Mouse (Mus musculus) heart, postnatal 10 days (tissue): ENCODE data around the gene Fam45a. TPM values are rescaled to one million over a fixed set of nuclear protein-coding genes. Genes with fewer than 3 reads are reported as not detected.
A peak's percentile ranks its signal among the peaks of the same experiment; 100 is the strongest.
"Not testable (repeated sequence)": the region's sequence is repeated elsewhere in the genome, so short reads cannot be mapped to it uniquely, and the experiment has no call there.

Source experiments
- DNase-seq, 2 experiments: peaks; one replicate each; pipeline ENCODE4 v3.0.0; 2021
- intact Hi-C: fragments of 180-260 bp; cut with DNase I; formaldehyde crosslinking; loops from one replicate; pipeline ENCODE4 v1.15.1; 2025
- microRNA-seq, 2 experiments: library from miRNA; unstranded; fragments of <30 nt; microRNA quantifications; one replicate each; pipeline ENCODE4 v1.2.0; 2022
- total RNA-seq, 2 experiments: library from RNA; stranded (reverse); gene quantifications; 2 replicates each; pipeline ENCODE4 v1.2.3; 2021

Fam45a gene
- total RNA-seq, 2 experiments from 2014 or later = 17.5 to 19.2 TPM

GRCm38 (mm10) chr19:60837747-60838146, 26.4 kb downstream of the Fam45a start:
- intact Hi-C loops = loop anchor here (2.0 kb wide), 1 partner anchor 31 kb away; no protein-coding TSS in a partner anchor
- DNase-seq = peak; percentile 59 to 76

- intact Hi-C loops = no loop called here
Observed at GRCm38 (mm10) chr19:60843324-60843723, 31.9 kb downstream of the Fam45a start.

GRCm38 (mm10) chr19:60845731-60846130, 34.3 kb downstream of the Fam45a start:
- intact Hi-C loops = no loop called here
- no peak for DNase-seq

More at GRCm38 (mm10) chr19:60843324-60843723, 31.9 kb downstream of the Fam45a start:
- DNase-seq = no peak

GRCm38 (mm10) chr19:60860868-60861700, 49.7 kb downstream of the Fam45a start, which contains the start of gene Sfxn4:
Sfxn4 (minus strand) TSS chr19:60861479.
- peak; percentile 93 to 94 for DNase-seq
- intact Hi-C loops = no loop called here

- intact Hi-C loops = not testable (repeated sequence)
Observed at GRCm38 (mm10) chr19:60866169-60866568, 54.8 kb downstream of the Fam45a start.

GRCm38 (mm10) chr19:60870489-60870888, 59.1 kb downstream of the Fam45a start:
- intact Hi-C loops = no loop called here
- DNase-seq = no peak

More at GRCm38 (mm10) chr19:60866169-60866568, 54.8 kb downstream of the Fam45a start:
- not testable (repeated sequence) for DNase-seq

- intact Hi-C loops = no loop called here
Observed at GRCm38 (mm10) chr19:60871366-60871765, 60.0 kb downstream of the Fam45a start.

GRCm38 (mm10) chr19:60872272-60872671, 60.9 kb downstream of the Fam45a start:
- intact Hi-C loops = no loop called here

More at GRCm38 (mm10) chr19:60871366-60871765, 60.0 kb downstream of the Fam45a start:
- no peak for DNase-seq

GRCm38 (mm10) chr19:60873501-60873900, 62.1 kb downstream of the Fam45a start:
- DNase-seq = peak in 1 of 2 experiments; percentile 45

More at GRCm38 (mm10) chr19:60872272-60872671, 60.9 kb downstream of the Fam45a start:
- DNase-seq = no peak

GRCm38 (mm10) chr19:60874064-60874694, 62.8 kb downstream of the Fam45a start, which contains the start of gene Prdx3:
Prdx3 (minus strand) TSS chr19:60874556.
- peak; percentile 98 for DNase-seq
- intact Hi-C loops = no loop called here

More at GRCm38 (mm10) chr19:60873501-60873900, 62.1 kb downstream of the Fam45a start:
- intact Hi-C loops = no loop called here

- DNase-seq = peak; percentile 65 to 69
- intact Hi-C loops = loop anchor here (1.0 to 10.0 kb wide), 2 partner anchors 214 to 342 kb away; partner anchors contain the start of gene Csf2ra
Observed at GRCm38 (mm10) chr19:60883129-60883528, 71.7 kb downstream of the Fam45a start.

Small RNAs within 50 kb of the gene (microRNA-seq; reads per million reads assigned to microRNA genes)
- gene mmu-mir-3084-1 = 0 reads per million in 2 experiments

Other genes with a start within 250 kb of the Fam45a start
- 10 to 100 TPM; 28.5 to 29.4 TPM for gene Cacul1, start 230.6 kb upstream of the Fam45a start, total RNA-seq
- gene Nanos1, start 55.6 kb upstream of the Fam45a start, total RNA-seq = under 1 TPM; 0.45 TPM
- gene Eif3a, start 20.9 kb upstream of the Fam45a start, total RNA-seq = 100 to 1,000 TPM; 122 to 124 TPM
- gene Sfxn4, start 49.9 kb downstream of the Fam45a start, total RNA-seq = 1 to 10 TPM; 5.0 to 7.6 TPM
- gene Prdx3, start 63.0 kb downstream of the Fam45a start, total RNA-seq = 100 to 1,000 TPM; 248 to 255 TPM
- 10 to 100 TPM; 26.3 to 28.3 TPM for gene Grk5, start 78.2 kb downstream of the Fam45a start, total RNA-seq